8 mouse cellular contexts compared by ENCODE assay signal in the genomic region with DNA sequence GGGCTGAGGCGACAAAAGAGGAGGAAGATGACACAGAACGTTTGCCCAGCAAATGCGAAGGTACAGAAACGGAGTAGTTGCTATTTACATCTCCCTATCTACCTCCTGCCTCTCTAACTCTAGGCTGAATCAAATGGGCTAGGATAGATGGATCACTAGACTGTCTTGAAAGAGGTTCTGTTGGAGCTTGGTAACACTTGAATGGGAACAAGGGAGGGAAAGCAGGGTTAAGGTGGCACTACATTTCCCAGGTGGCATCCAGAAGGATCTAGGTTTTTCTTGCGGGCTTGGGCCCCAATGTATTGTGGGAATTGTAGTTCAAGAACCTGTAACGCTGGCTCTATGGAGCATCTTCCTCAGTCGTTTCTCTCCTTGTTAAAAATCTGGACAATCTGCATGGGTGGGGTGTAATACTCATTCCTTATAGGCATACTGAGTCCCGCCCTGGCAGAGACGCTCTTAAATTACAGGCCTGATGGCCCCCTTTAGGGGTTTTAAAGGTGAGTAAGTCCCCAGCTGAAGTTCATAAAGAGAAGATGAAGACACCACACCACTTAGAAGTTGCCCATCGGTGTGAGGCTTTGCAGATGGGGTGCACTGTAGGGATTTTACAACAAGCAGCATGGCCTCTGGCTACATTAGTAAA. TPM values are rescaled to one million over a fixed set of nuclear protein-coding genes. Genes with fewer than 3 reads are reported as not detected.
DNase-seq lines count a peak whose midpoint lies in the region; TF ChIP-seq lines count a peak whose summit lies in the region.

No protein-coding gene starts in this region.

- TF ChIP-seq CTCF in cortical plate, adult 2 months (IDR thresholded peaks at IDR 0.05; ENCODE audit: extremely low read depth, insufficient read depth, low read length), result no peak

- no peaks in the 10 kb centered on the region for H3K27me3 ChIP-seq in megakaryocyte, embryonic 14.5 days (replicated peaks)

- DNase-seq in layer of hippocampus, adult 11-12 months (ENCODE audit: low spot score), result peak; percentile 81
- no peak for DNase-seq in layer of hippocampus, adult 9-10 months (ENCODE audit: low spot score)
- DNase-seq in gastrocnemius, adult 8-10 months (ENCODE audit: low spot score in 2 of 2), result peak; percentile 40 to 42
- peak; percentile 90 for DNase-seq in induced T-regulatory cell, adult 2 months (ENCODE audit: low read depth)
- DNase-seq in left cerebral cortex, postnatal 10 days (ENCODE audit: extremely low spot score in 1 of 2, low spot score in 2 of 2), result peak; percentile 69 to 85
- peak; percentile 69 for DNase-seq in right cerebral cortex, postnatal 25 days

- H3K27ac ChIP-seq in cortical plate, adult 2 months (ENCODE audit: insufficient read depth, low read length), result peak overlapping the region; percentile 65

- no peaks in the 10 kb centered on the region for H3K9me3 ChIP-seq in megakaryocyte, embryonic 14.5 days

- no peaks in the 10 kb centered on the region for H3K4me1 ChIP-seq in cortical plate, adult 2 months (ENCODE audit: control insufficient read depth, insufficient read depth, low read length)
- H3K4me1 ChIP-seq in megakaryocyte, embryonic 14.5 days, result peaks cover 24% of the 10 kb centered on the region

- intact Hi-C loops in left cerebral cortex, postnatal 10 days (cut with DNase I), result no loop called here

- peak overlapping the region; percentile 71 for H3K4me3 ChIP-seq in cortical plate, adult 2 months (ENCODE audit: insufficient read depth, low read length)
- peak overlapping the region; percentile 99 for H3K4me3 ChIP-seq in megakaryocyte, embryonic 14.5 days (replicated peaks)

- peaks cover 50% of the 10 kb centered on the region for H3K36me3 ChIP-seq in megakaryocyte, embryonic 14.5 days (replicated peaks; ENCODE audit: low read length)

- TF ChIP-seq POLR2A in cortical plate, adult 2 months (IDR thresholded peaks at IDR 0.05; ENCODE audit: extremely low read depth, insufficient read depth, low read length), result 0 out of 2 replicates have a peak, but pooled peaks have one; percentile 18

RNA-seq across cellular contexts. Expression of a gene that starts 0.5 kb away (rescaled TPM):
- polyA plus RNA-seq in cortical plate, adult 2 months (2012; rRNA removed), result 13.3 and 15.8 TPM in 2 replicates
- 1 to 10 TPM; 1.9 to 3.6 (median 2.2) TPM for total RNA-seq in gastrocnemius, adult 8-10 months (2022)
- 10 to 100 TPM; 13.9 to 15.1 TPM for total RNA-seq in left cerebral cortex, postnatal 10 days (2021)
- polyA plus RNA-seq in megakaryocyte, embryonic 14.5 days (2012; ENCODE audit: insufficient read depth, low replicate concordance), result 1.8 and 2.1 TPM in 2 replicates

RNA-seq across cellular contexts. Expression of a gene that starts 0.5 kb away (rescaled TPM):
- 54.3 and 55.3 TPM in 2 replicates for polyA plus RNA-seq in cortical plate, adult 2 months (2012; rRNA removed)
- 10 to 100 TPM; 33.9 to 42.1 (median 36.6) TPM for total RNA-seq in gastrocnemius, adult 8-10 months (2022)
- 10 to 100 TPM; 28.8 to 31.3 TPM for total RNA-seq in left cerebral cortex, postnatal 10 days (2021)
- 21.9 and 50.3 TPM in 2 replicates for polyA plus RNA-seq in megakaryocyte, embryonic 14.5 days (2012; ENCODE audit: insufficient read depth, low replicate concordance)

RNA-seq across cellular contexts. Expression of a gene that starts 6.3 kb away (rescaled TPM):
- polyA plus RNA-seq in cortical plate, adult 2 months (2012; rRNA removed), result 5.7 and 7.3 TPM in 2 replicates
- total RNA-seq in gastrocnemius, adult 8-10 months (2022), result 1 to 10 TPM; 1.5 to 2.3 (median 1.8) TPM
- total RNA-seq in left cerebral cortex, postnatal 10 days (2021), result 10 to 100 TPM; 10.3 to 11.1 TPM
- polyA plus RNA-seq in megakaryocyte, embryonic 14.5 days (2012; ENCODE audit: insufficient read depth, low replicate concordance), result 3.8 TPM in 1 of 2 replicates, not detected in the other

RNA-seq across cellular contexts. Expression of a gene that starts 15.6 kb away (rescaled TPM):
- 17.1 and 19.7 TPM in 2 replicates for polyA plus RNA-seq in cortical plate, adult 2 months (2012; rRNA removed)
- 1 to 10 TPM; 6.1 to 8.2 (median 6.8) TPM for total RNA-seq in gastrocnemius, adult 8-10 months (2022)
- total RNA-seq in left cerebral cortex, postnatal 10 days (2021), result 10 to 100 TPM; 15.6 to 16.0 TPM
- 6.7 and 10.6 TPM in 2 replicates for polyA plus RNA-seq in megakaryocyte, embryonic 14.5 days (2012; ENCODE audit: insufficient read depth, low replicate concordance)

RNA-seq across cellular contexts. Expression of a gene that starts 16.0 kb away (rescaled TPM):
- 21.6 and 25.3 TPM in 2 replicates for polyA plus RNA-seq in cortical plate, adult 2 months (2012; rRNA removed)
- 10 to 100 TPM in 1 of 4 experiments, 1 to 10 TPM in 3; 7.2 to 10.6 (median 7.5) TPM for total RNA-seq in gastrocnemius, adult 8-10 months (2022)
- 10 to 100 TPM; 26.2 to 28.1 TPM for total RNA-seq in left cerebral cortex, postnatal 10 days (2021)
- 5.5 and 7.4 TPM in 2 replicates for polyA plus RNA-seq in megakaryocyte, embryonic 14.5 days (2012; ENCODE audit: insufficient read depth, low replicate concordance)
